Mouse (Mus musculus): Measurements from ENCODE around the gene Fignl1. TPM values are rescaled to one million over a fixed set of nuclear protein-coding genes. Genes with fewer than 3 reads are reported as not detected.

Gene Fignl1
- polyA plus RNA-seq, 1 experiment: 0.65 TPM

- Histone ChIP-seq H3K27me3 (ENCODE audit: control insufficient read depth, insufficient read depth, low read length) (no peaks in the 10 kb centered on the region), H3K4me1 (ENCODE audit: control insufficient read depth, insufficient read depth, low read length) (peaks cover 5% of the 10 kb centered on the region), H3K4me3 (replicated peaks; ENCODE audit: insufficient read depth, low read depth, low read length) (no peak overlapping the region), H3K27ac (ENCODE audit: insufficient read depth, low read length) (no peak overlapping the region)
- DNase-seq: no peak
- WGBS: 73% methylated on average over 13 of the region's 13 CpGs
- no peak for TF ChIP-seq POLR2A (IDR thresholded peaks at IDR 0.05; ENCODE audit: borderline replicate concordance, insufficient read depth, low read length)
- TF ChIP-seq CTCF (IDR thresholded peaks at IDR 0.05; ENCODE audit: borderline replicate concordance, insufficient read depth, low read depth, low read length): no peak
Observed at GRCm38 (mm10) chr11:11849513-11850311, 41.0 kb upstream of the Fignl1 start.

- peaks cover 10% of the 10 kb centered on the region for H3K4me1 ChIP-seq (ENCODE audit: control insufficient read depth, insufficient read depth, low read length)
- no peak for DNase-seq
- H3K27ac ChIP-seq (ENCODE audit: insufficient read depth, low read length): no peak overlapping the region
- 89% methylated on average over 4 of the region's 4 CpGs for WGBS
- TF ChIP-seq CTCF (IDR thresholded peaks at IDR 0.05; ENCODE audit: borderline replicate concordance, insufficient read depth, low read depth, low read length) (no peak), POLR2A (IDR thresholded peaks at IDR 0.05; ENCODE audit: borderline replicate concordance, insufficient read depth, low read length) (no peak)
- H3K27me3 ChIP-seq (ENCODE audit: control insufficient read depth, insufficient read depth, low read length): no peaks in the 10 kb centered on the region
- no peak overlapping the region for H3K4me3 ChIP-seq (replicated peaks; ENCODE audit: insufficient read depth, low read depth, low read length)
Observed at GRCm38 (mm10) chr11:11848467-11848866, 39.7 kb upstream of the Fignl1 start.

GRCm38 (mm10) chr11:11845044-11845443 is 36.3 kb upstream of the Fignl1 start:
- no peak for DNase-seq
- 54% methylated on average over 8 of the region's 8 CpGs for WGBS
- Histone ChIP-seq H3K4me3 (replicated peaks; ENCODE audit: insufficient read depth, low read depth, low read length) (no peak overlapping the region), H3K27ac (ENCODE audit: insufficient read depth, low read length) (no peak overlapping the region), H3K27me3 (ENCODE audit: control insufficient read depth, insufficient read depth, low read length) (no peaks in the 10 kb centered on the region), H3K4me1 (ENCODE audit: control insufficient read depth, insufficient read depth, low read length) (peaks cover 10% of the 10 kb centered on the region)
- TF ChIP-seq CTCF (IDR thresholded peaks at IDR 0.05; ENCODE audit: borderline replicate concordance, insufficient read depth, low read depth, low read length) (no peak), POLR2A (IDR thresholded peaks at IDR 0.05; ENCODE audit: borderline replicate concordance, insufficient read depth, low read length) (no peak)

GRCm38 (mm10) chr11:11844367-11844971 is 35.7 kb upstream of the Fignl1 start:
- no peak overlapping the region for H3K4me3 ChIP-seq (replicated peaks; ENCODE audit: insufficient read depth, low read depth, low read length)
- peak; percentile 50 to 76 for DNase-seq
- H3K4me1 ChIP-seq (ENCODE audit: control insufficient read depth, insufficient read depth, low read length): peaks cover 10% of the 10 kb centered on the region
- H3K27me3 ChIP-seq (ENCODE audit: control insufficient read depth, insufficient read depth, low read length): no peaks in the 10 kb centered on the region
- TF ChIP-seq POLR2A (IDR thresholded peaks at IDR 0.05; ENCODE audit: borderline replicate concordance, insufficient read depth, low read length) (no peak), CTCF (IDR thresholded peaks at IDR 0.05; ENCODE audit: borderline replicate concordance, insufficient read depth, low read depth, low read length) (peak; percentile 33; the same call in 1 of the 2 replicates)
- 13% methylated on average over 13 of the region's 13 CpGs for WGBS
- H3K27ac ChIP-seq (ENCODE audit: insufficient read depth, low read length): no peak overlapping the region

- no peaks in the 10 kb centered on the region for H3K27me3 ChIP-seq (ENCODE audit: control insufficient read depth, insufficient read depth, low read length)
- TF ChIP-seq POLR2A (IDR thresholded peaks at IDR 0.05; ENCODE audit: borderline replicate concordance, insufficient read depth, low read length) (no peak), CTCF (IDR thresholded peaks at IDR 0.05; ENCODE audit: borderline replicate concordance, insufficient read depth, low read depth, low read length) (no peak)
- no peak overlapping the region for H3K4me3 ChIP-seq (replicated peaks; ENCODE audit: insufficient read depth, low read depth, low read length)
- WGBS: 94% methylated on average over 4 of the region's 4 CpGs
- peaks cover 10% of the 10 kb centered on the region for H3K4me1 ChIP-seq (ENCODE audit: control insufficient read depth, insufficient read depth, low read length)
- no peak for DNase-seq
- no peak overlapping the region for H3K27ac ChIP-seq (ENCODE audit: insufficient read depth, low read length)
Observed at GRCm38 (mm10) chr11:11841590-11841989, 32.8 kb upstream of the Fignl1 start.

GRCm38 (mm10) chr11:11840746-11841145 is 32.0 kb upstream of the Fignl1 start:
- H3K4me1 ChIP-seq (ENCODE audit: control insufficient read depth, insufficient read depth, low read length): peaks cover 10% of the 10 kb centered on the region
- no peaks in the 10 kb centered on the region for H3K27me3 ChIP-seq (ENCODE audit: control insufficient read depth, insufficient read depth, low read length)
- H3K4me3 ChIP-seq (replicated peaks; ENCODE audit: insufficient read depth, low read depth, low read length): no peak overlapping the region
- no peak for TF ChIP-seq CTCF (IDR thresholded peaks at IDR 0.05; ENCODE audit: borderline replicate concordance, insufficient read depth, low read depth, low read length)
- TF ChIP-seq POLR2A (IDR thresholded peaks at IDR 0.05; ENCODE audit: borderline replicate concordance, insufficient read depth, low read length): no peak
- 95% methylated on average over 2 of the region's 2 CpGs for WGBS
- H3K27ac ChIP-seq (ENCODE audit: insufficient read depth, low read length): no peak overlapping the region
- DNase-seq: no peak

GRCm38 (mm10) chr11:11839874-11840273 is 31.1 kb upstream of the Fignl1 start:
- H3K27me3 ChIP-seq (ENCODE audit: control insufficient read depth, insufficient read depth, low read length): no peaks in the 10 kb centered on the region
- TF ChIP-seq CTCF (IDR thresholded peaks at IDR 0.05; ENCODE audit: borderline replicate concordance, insufficient read depth, low read depth, low read length): no peak
- TF ChIP-seq POLR2A (IDR thresholded peaks at IDR 0.05; ENCODE audit: borderline replicate concordance, insufficient read depth, low read length): no peak
- peaks cover 6% of the 10 kb centered on the region for H3K4me1 ChIP-seq (ENCODE audit: control insufficient read depth, insufficient read depth, low read length)
- 95% methylated on average over 7 of the region's 7 CpGs for WGBS
- H3K27ac ChIP-seq (ENCODE audit: insufficient read depth, low read length): no peak overlapping the region
- DNase-seq: no peak
- no peak overlapping the region for H3K4me3 ChIP-seq (replicated peaks; ENCODE audit: insufficient read depth, low read depth, low read length)

GRCm38 (mm10) chr11:11837384-11837783 is 28.6 kb upstream of the Fignl1 start:
- H3K4me3 ChIP-seq (replicated peaks; ENCODE audit: insufficient read depth, low read depth, low read length): no peak overlapping the region
- H3K27ac ChIP-seq (ENCODE audit: insufficient read depth, low read length): no peak overlapping the region
- 95% methylated on average over 5 of the region's 5 CpGs for WGBS
- no peak for TF ChIP-seq CTCF (IDR thresholded peaks at IDR 0.05; ENCODE audit: borderline replicate concordance, insufficient read depth, low read depth, low read length)
- no peaks in the 10 kb centered on the region for H3K4me1 ChIP-seq (ENCODE audit: control insufficient read depth, insufficient read depth, low read length)
- H3K27me3 ChIP-seq (ENCODE audit: control insufficient read depth, insufficient read depth, low read length): no peaks in the 10 kb centered on the region
- DNase-seq: no peak
